Mouse (Mus musculus): ENCODE data around the gene Kcnip2.

DNA sequence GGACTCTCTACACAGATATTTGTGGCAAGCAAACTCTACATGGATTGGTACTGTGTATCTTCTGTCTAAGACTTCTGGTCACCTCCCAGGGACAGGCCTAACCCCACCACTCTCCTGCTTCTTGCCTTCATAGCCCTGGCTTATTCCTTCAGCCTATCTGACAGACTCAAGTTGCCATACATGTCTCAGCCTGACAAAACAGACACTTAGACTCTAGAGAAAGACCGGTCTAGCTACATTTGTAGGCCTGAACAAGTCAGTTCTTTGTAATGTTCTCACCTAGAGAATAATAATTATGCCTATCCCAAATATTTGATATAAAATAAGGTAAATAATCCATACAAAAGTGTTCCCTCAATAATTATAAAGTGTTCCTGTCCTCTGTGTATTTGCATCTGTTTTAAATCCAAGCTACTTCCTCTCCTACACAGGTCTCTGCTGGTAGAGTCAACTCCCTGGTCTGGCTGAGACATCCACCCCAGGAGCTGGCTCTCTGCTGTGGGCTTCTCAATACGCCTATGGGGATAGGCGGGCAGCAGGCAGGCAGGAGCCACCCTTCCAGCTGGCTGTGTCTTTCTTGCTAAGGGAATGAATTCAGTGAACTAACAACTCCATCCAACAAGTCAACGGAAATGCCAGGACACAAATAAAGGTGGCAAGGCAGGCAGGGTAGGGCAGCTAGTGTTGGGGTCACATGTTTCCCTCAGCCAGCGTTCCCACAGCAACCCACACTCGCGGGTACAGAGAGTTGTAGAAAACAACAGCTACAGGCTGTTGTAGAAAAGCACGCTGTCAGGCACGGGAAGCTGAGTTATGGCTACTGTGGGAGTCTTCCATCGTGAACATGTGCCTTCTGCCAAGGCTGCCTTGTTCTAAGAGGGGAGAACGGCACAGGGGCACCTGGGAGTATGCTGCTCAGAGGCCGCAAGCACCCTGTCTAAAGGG lies 21.5 kb upstream of the Kcnip2 start:
- no peak for TF ChIP-seq CTCF (conservative IDR thresholded peaks at IDR 0.05; ENCODE audit: low read length)
- TF ChIP-seq NANOG (IDR thresholded peaks at IDR 0.05; ENCODE audit: borderline replicate concordance, low read length): no peak

All from E14TG2a.4 (cell line).